Mouse (Mus musculus) MN1 (cell line): ENCODE measurements around the gene Tmem51.
"Not testable (repeated sequence)": the region's sequence is repeated elsewhere in the genome, so short reads cannot be mapped to it uniquely, and the experiment has no call there.

Experiments
- DNase-seq: peaks from one replicate; pipeline ENCODE4 v3.0.0-alpha.2; 2016; ENCODE audit warnings: low spot score

Gene Tmem51

DNA sequence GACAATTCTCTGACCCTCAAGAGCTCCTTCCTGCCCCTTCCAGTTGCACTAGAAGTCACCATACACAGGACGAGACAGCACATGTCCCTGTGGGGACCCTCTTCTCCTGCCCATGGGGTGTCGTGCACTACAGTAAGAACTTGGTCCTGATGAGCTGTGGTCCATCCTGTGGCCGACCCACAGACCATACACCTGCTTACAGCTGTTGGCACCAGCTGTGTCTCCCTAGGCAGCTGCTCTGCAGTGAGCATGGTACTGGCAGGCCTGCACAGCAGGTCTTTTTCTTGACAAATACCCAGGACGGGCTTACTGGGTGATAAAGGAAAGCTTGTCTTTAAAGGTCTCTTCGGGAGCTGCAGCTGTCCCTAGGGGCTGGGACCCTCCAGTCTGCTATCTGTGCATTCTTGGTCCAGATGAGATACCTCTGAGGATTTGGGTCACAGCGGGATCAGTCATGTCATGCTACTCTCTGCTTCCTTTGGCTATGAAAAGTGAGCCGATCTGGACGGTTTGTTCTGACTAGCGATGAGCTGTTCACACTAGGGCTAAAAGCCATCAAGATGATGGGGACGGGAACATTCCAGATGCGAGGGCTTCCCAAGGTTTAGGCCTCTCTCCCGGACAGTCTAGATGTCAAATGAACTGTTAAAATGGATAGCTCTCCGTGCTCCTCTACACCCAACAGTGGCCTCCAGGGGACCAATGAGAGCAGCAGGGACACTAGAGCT is 24.8 kb downstream of the Tmem51 start:
- no peak for DNase-seq

DNA sequence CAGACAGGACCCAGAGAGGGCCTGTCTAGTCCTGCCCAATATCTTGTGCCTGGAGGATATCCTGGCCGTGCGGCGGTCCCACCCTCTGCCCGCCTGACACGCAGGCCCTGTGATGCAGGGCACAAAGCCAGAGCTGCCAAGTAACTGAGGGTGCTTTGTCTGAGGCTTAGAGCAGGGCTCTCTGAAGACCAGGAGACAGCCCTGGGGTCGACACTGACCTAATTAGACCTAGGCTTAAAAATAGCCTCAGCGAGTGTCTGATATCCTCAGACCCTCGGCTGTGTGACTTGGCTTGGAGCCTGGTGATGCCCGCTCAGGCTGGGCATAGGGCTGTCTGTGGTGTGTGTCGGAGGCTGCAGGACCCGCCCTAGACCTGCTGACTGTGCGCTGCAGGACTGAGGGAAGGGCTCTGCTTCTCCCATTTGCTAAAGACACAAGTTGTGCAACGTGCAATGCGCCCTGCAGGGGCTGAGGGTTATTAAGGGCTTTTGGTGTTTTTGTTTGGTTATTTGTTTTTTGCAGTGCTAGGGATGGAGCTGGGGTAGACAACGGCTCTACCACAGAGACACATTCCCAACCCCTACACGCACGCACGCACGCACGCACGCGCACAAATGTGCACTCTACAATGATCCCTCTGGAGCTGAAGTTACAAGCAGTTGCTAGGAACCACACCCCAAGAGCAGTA is 26.4 kb downstream of the Tmem51 start:
- DNase-seq, result no peak

DNA sequence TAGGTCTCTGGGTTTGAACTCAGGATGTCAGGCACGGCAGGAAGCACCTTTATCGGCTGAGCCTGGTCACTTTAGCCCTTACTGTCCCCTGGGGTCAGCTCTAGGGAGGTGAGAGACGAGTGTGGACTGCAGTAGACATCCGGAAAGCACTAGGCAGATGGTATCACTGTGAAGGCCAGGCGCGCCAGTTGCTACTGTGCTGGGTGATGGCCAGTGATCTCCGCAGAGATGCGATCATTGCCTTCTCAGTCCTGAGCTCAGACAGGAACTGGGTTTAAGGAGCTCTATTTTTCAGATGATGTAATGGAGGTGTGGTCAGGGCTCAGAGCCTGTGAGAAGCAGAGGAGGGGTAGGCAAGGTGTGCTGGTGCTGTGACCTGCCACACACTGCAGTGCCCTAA is 28.5 kb downstream of the Tmem51 start:
- DNase-seq, result no peak

DNA sequence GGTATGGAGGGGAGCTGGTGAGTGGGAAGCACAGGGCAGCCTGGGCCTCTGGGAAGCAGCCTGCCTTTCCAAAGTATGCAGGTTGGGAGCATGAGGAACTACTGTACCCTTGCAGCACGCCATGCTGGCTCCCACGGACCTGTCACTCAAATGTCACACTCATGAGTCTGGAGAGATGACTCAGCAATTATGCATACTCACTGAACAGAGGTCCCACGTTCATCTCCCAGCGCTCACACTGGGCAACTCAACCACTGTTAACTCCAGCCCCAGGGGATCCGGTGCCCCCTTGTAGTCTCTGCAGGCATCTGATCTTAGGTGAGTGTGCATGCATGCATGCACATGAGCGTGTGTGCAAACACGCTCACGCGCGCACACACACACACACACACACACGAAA is 29.5 kb downstream of the Tmem51 start:
- no peak for DNase-seq

DNA sequence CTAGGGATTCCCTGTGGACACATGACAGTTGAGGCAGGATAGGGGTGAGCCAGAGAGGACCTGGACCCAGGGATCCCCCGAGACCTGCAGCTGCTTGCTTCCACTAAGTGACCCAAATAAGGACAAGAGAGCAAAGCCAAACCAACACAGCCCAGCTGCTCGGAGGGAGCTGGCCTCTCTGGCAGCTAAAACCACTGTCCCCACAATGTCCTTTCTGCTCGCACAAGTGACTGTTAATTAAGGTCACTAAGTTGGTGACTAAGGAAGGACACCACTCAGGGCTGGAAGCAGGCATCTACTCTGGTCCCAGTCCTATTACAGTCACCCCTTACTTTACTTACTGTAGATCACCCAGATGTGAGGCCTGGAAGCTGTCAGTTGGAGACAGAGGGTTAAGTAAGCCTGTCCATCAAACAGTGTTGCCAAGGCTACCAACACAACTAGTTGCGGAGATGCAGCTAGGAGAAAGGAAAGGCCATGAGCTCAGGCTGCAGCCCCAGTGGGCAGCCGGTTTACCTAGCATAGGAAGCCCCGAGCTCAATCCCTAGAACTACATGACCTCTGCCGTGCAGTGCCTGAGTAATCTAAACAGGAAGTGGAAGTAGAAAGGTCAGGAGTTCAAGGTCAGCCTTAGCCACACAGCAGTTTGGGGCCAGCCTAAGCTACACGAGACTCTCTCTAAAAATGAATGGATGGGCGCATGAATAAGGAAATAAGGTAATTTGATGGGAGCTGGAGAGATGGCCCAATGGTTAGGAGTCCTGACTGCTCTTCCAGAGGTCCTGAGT is 30.2 kb downstream of the Tmem51 start:
- DNase-seq, result no peak

DNA sequence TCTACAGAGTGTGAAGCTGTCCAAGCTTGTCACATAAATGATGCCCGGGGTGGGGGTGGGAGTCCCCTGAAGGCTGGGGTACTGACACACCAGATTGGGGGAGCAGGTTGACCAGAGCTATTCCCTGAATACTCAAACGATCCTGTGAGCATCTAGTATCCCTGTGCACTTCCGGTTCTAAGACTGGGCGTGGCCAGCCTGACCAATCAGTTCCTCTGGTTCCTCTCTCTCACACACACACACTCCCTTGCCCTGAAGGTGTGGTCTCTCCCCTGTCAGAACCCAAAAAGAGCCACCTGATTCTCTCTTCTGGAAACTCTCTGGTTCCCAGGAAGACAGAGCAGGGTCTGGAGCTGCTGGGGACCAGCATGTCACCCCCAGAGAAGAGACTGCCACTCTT is 30.8 kb downstream of the Tmem51 start:
- no peak for DNase-seq

DNA sequence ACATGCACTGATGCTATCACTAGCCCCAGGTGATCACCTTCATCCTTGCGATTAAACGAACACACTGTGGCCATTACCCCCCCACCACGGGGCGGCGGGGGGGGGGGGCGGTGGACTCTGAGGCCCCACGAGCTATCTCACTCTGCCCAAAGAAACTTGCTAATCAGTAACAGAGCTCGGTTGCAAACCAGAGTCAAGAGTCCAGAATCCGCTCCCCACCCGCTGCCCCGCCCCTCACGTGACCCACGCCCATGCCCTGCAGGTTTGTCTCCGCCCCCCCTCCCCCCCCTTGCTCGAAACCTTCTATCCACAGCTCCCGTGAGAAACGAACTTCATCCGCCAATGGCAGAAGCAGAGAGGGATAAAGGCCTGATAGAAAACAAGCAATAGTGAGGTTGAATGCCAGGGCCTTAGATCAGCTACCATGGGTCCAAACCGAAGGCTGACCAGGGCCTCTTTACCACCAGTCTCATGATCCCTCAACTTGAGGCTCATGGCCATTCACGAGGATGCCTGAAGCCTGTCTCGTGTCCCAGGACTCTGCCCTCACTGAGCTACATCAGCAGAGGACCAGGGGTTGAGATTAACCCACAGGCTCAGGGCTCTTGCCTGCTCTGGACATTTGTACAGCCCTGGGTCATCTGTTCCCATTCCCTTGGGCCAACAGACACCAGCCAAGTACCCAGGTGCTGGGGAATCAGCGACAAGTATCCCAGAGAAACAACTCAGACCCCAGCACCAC is 31.5 kb downstream of the Tmem51 start:
- DNase-seq, result no peak

DNA sequence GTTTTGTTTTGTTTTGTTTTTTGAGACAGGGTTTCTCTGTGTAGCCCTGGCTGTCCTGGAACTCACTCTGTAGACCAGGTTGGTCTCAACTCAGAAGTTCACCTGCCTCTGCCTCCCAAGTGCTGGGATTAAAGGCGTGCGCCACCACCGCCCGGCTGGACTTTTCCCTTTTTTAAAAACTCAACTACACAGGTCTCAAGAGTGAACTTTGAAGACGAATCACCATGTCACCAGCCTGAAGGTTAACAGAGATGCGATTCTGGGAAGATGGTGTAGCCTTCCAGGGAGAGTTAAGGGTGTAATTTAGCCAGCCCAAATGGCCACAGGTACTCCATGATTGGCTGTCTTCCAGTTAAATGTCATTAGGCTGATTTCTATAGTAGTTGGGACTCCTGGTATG is 32.2 kb downstream of the Tmem51 start:
- DNase-seq, result not testable (repeated sequence)

DNA sequence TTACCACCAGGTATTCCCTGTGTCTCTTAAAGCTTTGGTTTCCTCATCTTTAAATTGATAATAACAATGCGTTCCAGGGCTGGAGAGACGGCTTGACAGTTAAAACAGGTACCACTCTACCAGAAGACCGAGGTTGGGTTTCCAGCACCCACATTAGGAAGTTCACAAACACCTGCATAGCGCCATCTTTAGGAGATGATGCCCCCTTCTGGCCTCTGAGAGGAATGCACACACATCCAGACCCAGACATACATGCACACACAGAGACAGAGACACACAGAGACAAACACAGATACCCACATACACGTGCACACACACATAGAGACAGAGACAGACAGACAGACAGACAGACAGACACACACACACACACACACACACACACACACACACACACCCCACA is 34.1 kb downstream of the Tmem51 start:
- DNase-seq, result no peak

DNA sequence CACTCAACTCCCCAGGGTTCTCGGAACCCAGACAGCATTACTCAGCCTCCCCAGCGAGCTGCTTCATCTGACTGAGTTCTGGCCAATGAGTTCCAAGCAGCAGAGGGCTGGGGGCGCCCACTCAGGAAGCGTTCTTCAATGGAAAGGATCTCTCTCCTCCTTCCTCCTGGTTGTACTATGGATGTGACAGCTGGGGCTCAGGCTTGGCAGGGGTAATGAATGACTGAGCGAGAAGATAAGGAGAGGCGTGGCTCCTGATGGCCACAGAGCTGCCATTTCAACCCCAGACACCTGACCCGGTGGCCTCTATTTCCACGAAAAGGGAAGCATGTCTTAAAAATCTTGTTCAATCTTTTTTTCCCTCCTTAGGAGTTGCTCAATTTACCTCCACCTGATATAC is 35.7 kb downstream of the Tmem51 start:
- no peak for DNase-seq

DNA sequence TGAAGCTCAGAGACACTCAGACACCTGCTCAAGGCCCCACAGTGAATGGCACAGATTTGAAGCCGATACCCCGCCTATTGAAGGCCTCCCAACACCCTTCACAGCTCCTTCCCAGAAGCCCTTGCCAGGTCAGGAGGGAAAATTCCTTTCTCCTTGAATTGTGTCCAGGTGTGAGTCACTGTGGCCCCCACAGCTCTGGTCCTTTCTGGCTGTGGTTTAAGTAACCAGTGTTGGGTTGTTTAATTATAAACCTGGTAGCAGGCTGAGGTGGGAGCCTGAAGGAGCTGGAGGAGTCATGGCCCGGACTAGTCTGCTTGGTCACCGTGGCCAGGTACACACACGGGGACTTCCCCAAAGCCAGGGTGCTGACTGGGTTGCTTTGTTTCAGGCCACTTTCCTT is 37.1 kb downstream of the Tmem51 start:
- no peak for DNase-seq

DNA sequence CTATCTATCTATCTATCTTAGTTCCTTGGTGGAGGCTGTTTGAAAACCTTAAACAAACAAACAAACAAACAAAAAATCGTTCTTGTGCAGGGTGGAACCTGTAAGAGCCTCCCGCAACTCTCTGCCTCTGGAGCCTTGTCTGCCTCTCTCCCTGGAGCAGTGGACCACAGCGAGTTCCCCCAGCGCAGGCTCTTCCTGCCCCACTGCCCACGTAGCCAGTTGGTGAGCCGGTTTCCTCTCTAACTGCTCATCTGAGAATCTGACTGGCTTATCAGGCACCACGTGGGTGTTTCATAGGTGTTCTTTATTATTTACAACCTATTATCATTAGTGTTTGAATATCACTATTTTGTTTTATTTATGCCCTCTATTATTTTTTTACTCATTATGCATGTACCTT is 37.6 kb downstream of the Tmem51 start:
- no peak for DNase-seq

DNA sequence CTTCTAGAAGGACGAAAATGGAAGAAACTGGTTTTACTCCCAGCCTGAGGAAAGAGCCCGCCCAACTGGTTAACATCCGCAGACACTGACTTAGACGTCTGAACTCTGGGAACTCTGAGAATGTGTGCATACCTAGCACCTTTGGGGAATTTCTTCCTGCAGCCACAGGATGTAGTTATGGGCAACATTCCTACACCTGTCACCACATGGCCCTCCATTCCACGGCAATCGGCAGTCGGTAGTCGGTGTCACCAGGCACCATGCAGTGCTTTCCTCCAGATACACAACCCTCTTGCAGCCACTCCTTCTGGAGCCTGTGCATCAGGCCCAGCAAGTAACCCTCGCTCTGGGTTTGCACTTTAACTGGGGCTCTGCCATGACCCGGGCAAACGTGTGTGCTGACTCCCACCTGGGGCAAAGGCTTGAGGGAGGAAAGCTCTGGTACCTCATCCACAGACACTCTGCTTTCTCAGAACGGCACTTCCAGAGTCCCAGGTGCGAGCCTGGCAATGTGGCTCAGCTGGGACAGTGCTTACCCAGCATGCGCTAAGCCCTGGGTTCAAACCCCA is 38.4 kb downstream of the Tmem51 start:
- no peak for DNase-seq

DNA sequence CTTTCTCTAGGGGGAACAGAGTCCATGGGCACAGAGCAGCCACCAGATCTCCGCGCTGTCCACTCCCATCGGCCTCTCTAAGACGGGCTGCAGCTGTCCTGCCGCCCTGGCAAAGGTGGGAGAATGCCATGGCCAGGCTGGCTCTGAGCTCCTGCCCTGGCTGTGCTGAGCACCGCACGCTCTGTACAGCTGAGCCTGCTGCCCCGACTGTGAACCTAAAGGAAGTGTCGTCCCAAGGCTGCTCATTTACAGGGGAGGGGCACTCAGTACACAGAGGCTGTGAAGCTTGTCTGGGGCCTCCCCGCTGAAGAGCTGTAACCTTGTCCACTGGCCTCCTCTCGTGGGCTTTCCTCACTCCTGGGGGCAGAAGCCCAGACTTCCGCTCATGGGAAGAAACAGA is 39.7 kb downstream of the Tmem51 start:
- DNase-seq, result no peak

DNA sequence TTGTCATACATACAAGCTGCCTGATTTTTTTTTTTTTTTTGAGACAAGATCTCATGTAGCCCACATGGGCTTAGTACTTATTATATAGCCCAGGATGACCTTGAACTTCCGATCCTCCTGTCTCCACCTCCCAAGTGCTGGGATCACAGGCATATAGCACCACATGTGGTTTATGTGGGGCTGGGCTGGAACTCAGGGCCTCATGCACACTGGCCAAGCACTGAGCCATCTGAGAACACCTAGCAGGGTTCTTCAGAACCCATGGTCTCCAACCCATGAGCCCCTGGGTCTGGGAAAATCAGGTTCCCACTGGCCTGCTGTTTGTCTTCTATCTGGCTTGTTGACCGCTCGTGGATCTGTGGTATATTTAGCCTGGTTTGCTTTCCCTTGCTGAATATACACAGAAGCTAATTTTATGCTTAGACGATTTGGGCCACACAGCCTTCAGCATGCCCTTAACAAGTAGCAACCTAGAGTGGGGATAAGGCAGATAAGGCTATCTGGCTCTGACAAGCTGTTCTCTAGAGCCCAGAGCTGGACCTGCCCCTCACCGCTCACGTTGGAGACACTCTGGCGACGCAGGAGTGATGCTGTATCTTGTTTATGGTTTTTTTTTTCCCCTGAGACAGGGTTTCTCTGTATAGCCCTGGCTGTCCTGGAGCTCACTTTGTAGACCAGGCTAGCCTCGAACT is 44.3 kb downstream of the Tmem51 start:
- no peak for DNase-seq

DNA sequence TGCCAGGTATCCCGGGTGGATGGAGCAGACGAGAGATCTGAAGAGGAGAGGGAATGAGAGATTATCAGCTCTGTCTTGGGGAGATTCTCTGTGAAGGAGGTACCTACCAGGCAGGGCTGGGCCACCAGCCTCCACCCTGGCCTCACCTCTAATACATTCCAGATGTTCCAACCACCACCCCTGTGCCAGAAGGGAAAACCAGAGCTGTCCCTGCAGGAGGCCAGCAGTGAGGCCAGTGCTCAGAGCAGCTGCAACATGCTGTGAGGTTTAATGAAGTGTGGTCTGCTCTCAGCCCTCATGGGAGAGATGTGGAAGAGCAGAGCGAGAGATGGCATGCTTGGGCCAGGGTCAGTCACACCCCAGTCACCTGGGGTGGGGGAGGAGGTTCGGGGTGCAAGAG is 46.2 kb downstream of the Tmem51 start:
- no peak for DNase-seq

DNA sequence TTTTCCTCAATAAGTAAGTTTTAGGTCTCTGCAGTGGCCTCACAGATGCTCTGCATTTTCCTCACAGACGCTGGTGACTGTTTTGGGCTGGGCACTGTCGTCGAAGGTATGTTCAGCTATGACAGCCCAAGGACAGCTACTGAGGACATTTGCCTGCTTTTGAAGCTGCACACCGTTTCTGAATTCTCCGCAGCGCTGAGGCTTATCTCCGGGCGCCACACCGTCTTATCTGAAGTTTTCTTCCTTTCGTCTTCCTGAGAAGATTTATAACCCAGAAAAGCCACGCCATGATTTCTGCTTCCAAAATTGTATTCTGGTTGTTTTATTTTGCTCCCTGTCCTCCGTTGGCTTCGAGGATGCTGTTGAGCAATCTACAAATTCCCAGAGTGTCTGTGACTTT is 55.6 kb downstream of the Tmem51 start:
- no peak for DNase-seq

DNA sequence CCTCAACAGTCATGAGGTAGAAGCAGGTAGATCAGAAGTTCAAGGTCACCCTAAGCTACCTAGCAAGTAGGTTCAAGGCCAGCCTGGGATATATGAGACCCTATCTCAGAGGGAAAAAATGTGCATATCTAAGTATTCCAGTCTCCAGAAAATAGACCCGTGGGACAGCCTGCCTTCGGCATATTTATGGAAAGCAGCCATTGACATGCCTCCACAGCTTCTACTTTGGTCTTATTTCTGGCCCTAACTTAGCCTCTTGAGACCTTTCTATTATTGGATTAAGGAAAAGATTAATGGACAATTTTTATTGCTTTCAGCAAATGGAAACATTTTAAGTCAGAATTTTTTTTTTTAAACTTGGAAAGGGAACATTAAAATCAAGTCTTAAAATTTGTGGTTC is 57.1 kb downstream of the Tmem51 start:
- no peak for DNase-seq

DNA sequence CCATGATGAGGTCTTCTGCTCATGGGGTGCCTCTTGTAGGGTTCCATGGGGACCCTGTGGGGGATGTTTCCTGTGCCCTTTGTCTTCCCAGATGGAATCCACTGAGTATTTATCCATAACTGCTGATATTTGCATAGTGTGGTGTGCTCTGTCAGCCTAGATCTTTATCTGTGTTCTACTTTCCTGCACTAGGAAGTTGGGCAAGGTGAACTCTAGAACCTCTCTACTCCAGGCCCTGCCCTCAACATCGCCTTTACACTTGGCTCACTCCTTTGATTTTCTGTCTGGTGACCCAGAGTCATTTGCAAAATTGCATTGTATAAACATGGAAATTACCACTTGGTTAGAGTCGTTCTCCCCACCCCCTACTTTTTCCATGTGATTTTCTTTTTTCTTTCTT is 59.6 kb downstream of the Tmem51 start:
- no peak for DNase-seq

DNA sequence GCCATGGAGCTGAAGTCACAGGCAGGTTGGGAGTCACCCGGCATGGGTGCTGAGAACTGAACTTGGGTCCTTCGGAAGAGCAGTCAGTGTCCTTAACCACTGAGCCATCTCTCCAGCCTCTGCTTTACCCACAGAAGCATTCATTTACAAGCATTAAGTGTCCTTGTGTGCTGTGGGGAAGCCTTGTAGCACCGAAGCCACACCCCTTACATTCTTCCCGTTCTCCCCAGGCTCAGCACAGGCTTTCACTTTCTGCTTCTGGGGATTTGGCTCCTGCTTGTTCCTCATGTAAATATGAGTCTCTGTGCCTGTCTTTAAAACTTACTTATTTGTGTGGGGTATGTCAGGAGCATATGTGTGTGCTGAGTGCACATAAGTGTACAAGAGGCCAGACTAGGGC is 60.9 kb downstream of the Tmem51 start:
- no peak for DNase-seq

DNA sequence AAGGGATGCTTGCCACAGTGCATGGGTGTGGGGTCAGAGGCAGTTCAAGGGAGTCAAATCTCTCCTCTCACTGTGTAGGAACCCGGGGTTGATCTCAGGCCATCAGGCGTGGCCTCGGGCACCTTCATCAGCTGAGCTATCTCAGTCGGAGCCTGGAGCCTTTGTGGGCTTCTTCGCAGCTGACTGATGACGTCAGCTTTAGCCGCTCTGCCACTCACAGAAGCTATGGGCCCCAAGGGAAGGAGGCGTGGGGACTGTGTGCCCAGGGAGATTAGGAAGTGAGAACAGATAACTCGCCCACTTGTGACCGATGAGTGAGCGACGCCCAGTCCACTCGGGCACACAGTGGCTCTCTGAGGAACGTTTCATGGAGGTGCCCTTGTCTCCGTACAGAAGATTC is 66.4 kb downstream of the Tmem51 start:
- DNase-seq, result no peak
